Mouse (Mus musculus) forebrain, embryonic 13.5 days (tissue): ENCODE measurements at regions not wholly inside any gene's neighbourhood (a gene's known extent, or its start where the extent isn't known, plus 50 kb on each side); places are given as distances from the start of the nearest gene placed in this dataset.
"Not testable (repeated sequence)": the region's sequence is repeated elsewhere in the genome, so short reads cannot be mapped to it uniquely, and the experiment has no call there.

Experiments
- ATAC-seq: fragments of 200-750 bp; cut with Nextera tagmentation; 2 replicates; pipeline ENCODE4 v1.8.0; 2017
- H3K27ac ChIP-seq: fragments of 300-500 bp; sonication (generic); 2 replicates; pipeline ENCODE4 v1.5.1; 2015; ENCODE audit warnings: inconsistent platforms, mild to moderate bottlenecking, moderate library complexity
- H3K27me3 ChIP-seq: fragments of 300-500 bp; sonication (generic); 2 replicates; pipeline ENCODE4 v1.6.1; 2015; ENCODE audit warnings: mild to moderate bottlenecking, inconsistent platforms
- H3K36me3 ChIP-seq: fragments of 300-500 bp; sonication (generic); 2 replicates; pipeline ENCODE4 v1.6.1; 2015; ENCODE audit warnings: mild to moderate bottlenecking, inconsistent platforms; ENCODE audit not compliant: poor library complexity, severe bottlenecking
- H3K4me1 ChIP-seq: fragments of 300-500 bp; sonication (generic); 2 replicates; pipeline ENCODE4 v1.6.1; 2015; ENCODE audit warnings: inconsistent platforms
- H3K4me2 ChIP-seq: fragments of 300-500 bp; sonication (generic); 2 replicates; pipeline ENCODE4 v1.6.1; 2015; ENCODE audit warnings: inconsistent platforms, mild to moderate bottlenecking, moderate library complexity
- H3K4me3 ChIP-seq: fragments of 300-500 bp; sonication (generic); 2 replicates; pipeline ENCODE4 v1.5.1; 2015; ENCODE audit warnings: mild to moderate bottlenecking, inconsistent platforms
- H3K9ac ChIP-seq: fragments of 300-500 bp; sonication (generic); 2 replicates; pipeline ENCODE4 v1.6.1; 2015; ENCODE audit warnings: mild to moderate bottlenecking, inconsistent platforms
- H3K9me3 ChIP-seq: fragments of 300-500 bp; sonication (generic); replicated peaks from 2 replicates; pipeline ENCODE4 v1.6.1; 2016; ENCODE audit warnings: inconsistent platforms
- WGBS: fragments of 180-500 bp; shearing (Covaris S2); methylation state at CpG from one replicate; pipeline ENCODE4 v1.1.7; 2015; 5-methylcytosine and 5-hydroxymethylcytosine counted together

- H3K4me1 ChIP-seq: peaks cover 11% of the 10 kb centered on the region
- H3K27ac ChIP-seq: no peak overlapping the region
- H3K27me3 ChIP-seq: no peaks in the 10 kb centered on the region
- no peak overlapping the region for H3K4me3 ChIP-seq
- H3K4me2 ChIP-seq: no peak overlapping the region
- no peaks in the 10 kb centered on the region for H3K36me3 ChIP-seq
- H3K9ac ChIP-seq: no peak overlapping the region
- no peak for ATAC-seq
- 3% methylated on average over 2 of the region's 2 CpGs for WGBS
- H3K9me3 ChIP-seq: no peaks in the 10 kb centered on the region
These were observed 53.4 kb downstream of the Rps12 start for GRCm38 (mm10) chr10:23733679-23734078.

- WGBS: 83% methylated on average over 26 of the region's 28 CpGs
- H3K27ac ChIP-seq, H3K4me3 ChIP-seq, H3K27me3 ChIP-seq, H3K4me2 ChIP-seq, H3K9ac ChIP-seq, H3K9me3 ChIP-seq, H3K4me1 ChIP-seq, H3K36me3 ChIP-seq: not testable (repeated sequence)
- ATAC-seq: peak; percentile 73; the same call in 1 of the 2 replicates
These were observed 60.9 kb downstream of the Rps12 start for GRCm38 (mm10) chr10:23725960-23726714.

GRCm38 (mm10) chr10:23718124-23718523 lies 69.0 kb downstream of the Rps12 start:
- WGBS: 14% methylated on average over 7 of the region's 7 CpGs
- no peak; the same call in 1 of the 2 replicates for ATAC-seq
- H3K27me3 ChIP-seq: no peaks in the 10 kb centered on the region
- H3K36me3 ChIP-seq: no peaks in the 10 kb centered on the region
- no peak overlapping the region for H3K9ac ChIP-seq
- no peak overlapping the region for H3K4me3 ChIP-seq
- H3K9me3 ChIP-seq: no peaks in the 10 kb centered on the region
- H3K4me1 ChIP-seq: no peaks in the 10 kb centered on the region
- no peak overlapping the region for H3K27ac ChIP-seq
- no peak overlapping the region for H3K4me2 ChIP-seq

- no peaks in the 10 kb centered on the region for H3K4me1 ChIP-seq
- 94% methylated on average over 10 of the region's 10 CpGs for WGBS
- no peak overlapping the region for H3K4me3 ChIP-seq
- H3K27ac ChIP-seq: no peak overlapping the region
- ATAC-seq: no peak
- H3K36me3 ChIP-seq: no peaks in the 10 kb centered on the region
- H3K9me3 ChIP-seq: no peaks in the 10 kb centered on the region
- no peak overlapping the region for H3K9ac ChIP-seq
- no peak overlapping the region for H3K4me2 ChIP-seq
- H3K27me3 ChIP-seq: no peaks in the 10 kb centered on the region
These were observed 71.6 kb downstream of the Rps12 start for GRCm38 (mm10) chr10:23715511-23715910.

GRCm38 (mm10) chr10:23715101-23715500 lies 72.0 kb downstream of the Rps12 start:
- Histone ChIP-seq H3K27me3 (no peaks in the 10 kb centered on the region), H3K4me2 (no peak overlapping the region), H3K36me3 (no peaks in the 10 kb centered on the region), H3K4me1 (no peaks in the 10 kb centered on the region), H3K27ac (no peak overlapping the region), H3K9me3 (no peaks in the 10 kb centered on the region), H3K4me3 (no peak overlapping the region), H3K9ac (no peak overlapping the region)
- 95% methylated on average over 7 of the region's 7 CpGs for WGBS
- no peak for ATAC-seq

GRCm38 (mm10) chr10:23712691-23713378 lies 74.2 kb downstream of the Rps12 start:
- Histone ChIP-seq H3K9ac (no peak overlapping the region), H3K4me2 (no peak overlapping the region), H3K36me3 (no peaks in the 10 kb centered on the region), H3K9me3 (no peaks in the 10 kb centered on the region), H3K27me3 (no peaks in the 10 kb centered on the region), H3K27ac (no peak overlapping the region), H3K4me3 (no peak overlapping the region), H3K4me1 (no peaks in the 10 kb centered on the region)
- 77% methylated on average over 5 of the region's 5 CpGs for WGBS
- ATAC-seq: no peak

- 77% methylated on average over 6 of the region's 6 CpGs for WGBS
These were observed 75.5 kb downstream of the Rps12 start for GRCm38 (mm10) chr10:23711416-23712171.

GRCm38 (mm10) chr10:23710999-23711398 lies 76.1 kb downstream of the Rps12 start:
- WGBS: 88% methylated on average over 6 of the region's 6 CpGs
- Histone ChIP-seq H3K9me3 (no peaks in the 10 kb centered on the region), H3K9ac (no peak overlapping the region), H3K4me2 (no peak overlapping the region), H3K36me3 (no peaks in the 10 kb centered on the region), H3K4me3 (no peak overlapping the region), H3K27ac (no peak overlapping the region), H3K27me3 (no peaks in the 10 kb centered on the region), H3K4me1 (no peaks in the 10 kb centered on the region)
- no peak for ATAC-seq

More at GRCm38 (mm10) chr10:23711416-23712171, 75.5 kb downstream of the Rps12 start:
- H3K27ac ChIP-seq: no peak overlapping the region
- H3K27me3 ChIP-seq: no peaks in the 10 kb centered on the region
- ATAC-seq: no peak
- H3K4me1 ChIP-seq: no peaks in the 10 kb centered on the region
- no peak overlapping the region for H3K9ac ChIP-seq
- no peaks in the 10 kb centered on the region for H3K36me3 ChIP-seq
- no peak overlapping the region for H3K4me3 ChIP-seq
- no peak overlapping the region for H3K4me2 ChIP-seq
- H3K9me3 ChIP-seq: no peaks in the 10 kb centered on the region

- Histone ChIP-seq H3K4me2 (no peak overlapping the region), H3K4me1 (no peaks in the 10 kb centered on the region), H3K27ac (no peak overlapping the region), H3K36me3 (no peaks in the 10 kb centered on the region), H3K9ac (no peak overlapping the region), H3K4me3 (no peak overlapping the region), H3K9me3 (no peaks in the 10 kb centered on the region), H3K27me3 (no peaks in the 10 kb centered on the region)
- 89% methylated on average over 8 of the region's 8 CpGs for WGBS
- ATAC-seq: no peak
These were observed 78.8 kb downstream of the Rps12 start for GRCm38 (mm10) chr10:23708261-23708660.

GRCm38 (mm10) chr10:23707141-23707540 lies 79.9 kb downstream of the Rps12 start:
- Histone ChIP-seq H3K4me2 (no peak overlapping the region), H3K4me1 (no peaks in the 10 kb centered on the region), H3K27me3 (no peaks in the 10 kb centered on the region), H3K9ac (no peak overlapping the region), H3K9me3 (no peaks in the 10 kb centered on the region), H3K36me3 (no peaks in the 10 kb centered on the region), H3K27ac (no peak overlapping the region), H3K4me3 (no peak overlapping the region)
- no peak for ATAC-seq
- WGBS: 94% methylated on average over 3 of the region's 3 CpGs

- Histone ChIP-seq H3K9ac (no peak overlapping the region), H3K4me1 (no peaks in the 10 kb centered on the region), H3K4me2 (no peak overlapping the region), H3K36me3 (no peaks in the 10 kb centered on the region), H3K27ac (no peak overlapping the region), H3K9me3 (no peaks in the 10 kb centered on the region), H3K4me3 (no peak overlapping the region), H3K27me3 (no peaks in the 10 kb centered on the region)
- 81% methylated on average over 1 of the region's 1 CpGs for WGBS
- ATAC-seq: no peak
These were observed 83.0 kb downstream of the Rps12 start for GRCm38 (mm10) chr10:23704048-23704447.

GRCm38 (mm10) chr10:23691291-23691690 lies 95.8 kb downstream of the Rps12 start:
- Histone ChIP-seq H3K9me3 (no peaks in the 10 kb centered on the region), H3K4me2 (no peak overlapping the region), H3K4me1 (no peaks in the 10 kb centered on the region), H3K9ac (no peak overlapping the region), H3K27me3 (no peaks in the 10 kb centered on the region), H3K36me3 (no peaks in the 10 kb centered on the region), H3K27ac (no peak overlapping the region), H3K4me3 (no peak overlapping the region)
- no peak for ATAC-seq
- WGBS: 81% methylated on average over 2 of the region's 2 CpGs
